Comparison of ENCODE assay signal across 17 mouse cellular contexts in genomic region chr6:135610504-135611096, GRCm38 (mm10).
DNase-seq lines count a peak whose midpoint lies in the region; ATAC-seq and TF ChIP-seq lines count a peak whose summit lies in the region.
"Had no signal": no experiment of that assay in that cellular context is flagged by ENCODE, and none has a peak within 500 bp of the region (broad histone marks: within the 10 kb centered on the region; RNA-seq: fewer than 3 reads in every experiment).

No protein-coding gene starts in this region.

- no peak for ATAC-seq in hindbrain, embryonic 16.5 days
- no peak for ATAC-seq in midbrain, embryonic 14.5 days (ENCODE audit: low FRiP score, low TSS enrichment)
- ATAC-seq: intestine, embryonic 15.5 days had no signal

- peaks cover 8% of the 10 kb centered on the region for H3K4me1 ChIP-seq in hindbrain, embryonic 10.5 days (replicated peaks)
- H3K4me1 ChIP-seq in hindbrain, embryonic 16.5 days (ENCODE audit: control insufficient read depth, insufficient read depth, low read depth, low read length) = no peaks in the 10 kb centered on the region
- peaks cover 5% of the 10 kb centered on the region; the same call in 1 of the 2 replicates for H3K4me1 ChIP-seq in midbrain, embryonic 14.5 days (ENCODE audit: control insufficient read depth, insufficient read depth, low read length)
- H3K4me1 ChIP-seq: intestine, embryonic 15.5 days; kidney, embryonic 15.5 days; liver, embryonic 13.5 days; stomach, embryonic 15.5 days had no signal

- peak overlapping the region; percentile 4; the same call in 1 of the 2 replicates for H3K27ac ChIP-seq in hindbrain, embryonic 10.5 days
- no peak overlapping the region for H3K27ac ChIP-seq in hindbrain, embryonic 16.5 days (ENCODE audit: low read depth, low read length)
- H3K27ac ChIP-seq in midbrain, embryonic 14.5 days (replicated peaks; ENCODE audit: low read depth, low read length) = no peak overlapping the region
- H3K27ac ChIP-seq: intestine, embryonic 15.5 days; kidney, embryonic 15.5 days; liver, embryonic 13.5 days; stomach, embryonic 15.5 days had no signal

- H3K4me3 ChIP-seq in hindbrain, embryonic 10.5 days = no peak overlapping the region
- no peak overlapping the region for H3K4me3 ChIP-seq in hindbrain, embryonic 16.5 days (ENCODE audit: low read length)
- no peak overlapping the region for H3K4me3 ChIP-seq in midbrain, embryonic 14.5 days (replicated peaks; ENCODE audit: low read depth, low read length)
- H3K4me3 ChIP-seq: heart, embryonic 12.5 days; intestine, embryonic 15.5 days; kidney, embryonic 15.5 days; liver, embryonic 13.5 days; stomach, embryonic 15.5 days had no signal

- TF ChIP-seq CTCF in brain, embryonic 14.5 days (IDR thresholded peaks at IDR 0.05; ENCODE audit: borderline replicate concordance, extremely low read depth, insufficient read depth, insufficient read length) = no peak

- no peaks in the 10 kb centered on the region for H3K27me3 ChIP-seq in hindbrain, embryonic 10.5 days (ENCODE audit: insufficient read depth, poor library complexity, severe bottlenecking)
- H3K27me3 ChIP-seq in hindbrain, embryonic 16.5 days (replicated peaks; ENCODE audit: control insufficient read depth, insufficient read depth, low read length) = no peaks in the 10 kb centered on the region
- H3K27me3 ChIP-seq in midbrain, embryonic 14.5 days (ENCODE audit: control insufficient read depth, insufficient read depth, low read length) = no peaks in the 10 kb centered on the region
- H3K27me3 ChIP-seq: heart, embryonic 12.5 days; intestine, embryonic 15.5 days; kidney, embryonic 15.5 days; liver, embryonic 13.5 days; stomach, embryonic 15.5 days had no signal

- DNase-seq in hindbrain, embryonic 10.5 days (ENCODE audit: low spot score) = peak; percentile 4
- DNase-seq in Muller cell, postnatal 12 days (ENCODE audit: inconsistent ontology term) = peak; percentile 40
- peak; percentile 49 for DNase-seq in brain, embryonic 14.5 days (ENCODE audit: low read depth)
- peak; percentile 29 for DNase-seq in midbrain, embryonic 14.5 days
- no peak for DNase-seq in cerebellum, adult 18-20 months
- no peak for DNase-seq in spleen, adult 12 weeks (ENCODE audit: low spot score)
- DNase-seq: adrenal gland, postnatal 36 days; cerebellum, postnatal 10 days; heart, postnatal 36 days; liver, embryonic 13.5 days; spleen, adult 18-20 months; thymus, adult 2 months had no signal

- no peaks in the 10 kb centered on the region for H3K9me3 ChIP-seq in hindbrain, embryonic 10.5 days
- H3K9me3 ChIP-seq in hindbrain, embryonic 16.5 days (ENCODE audit: control insufficient read depth, low read length) = no peaks in the 10 kb centered on the region
- no peaks in the 10 kb centered on the region for H3K9me3 ChIP-seq in midbrain, embryonic 14.5 days (ENCODE audit: control insufficient read depth, low read length)
- H3K9me3 ChIP-seq: heart, embryonic 12.5 days; intestine, embryonic 15.5 days; kidney, embryonic 15.5 days; liver, embryonic 13.5 days; stomach, embryonic 15.5 days had no signal

- WGBS in hindbrain, embryonic 10.5 days = 50% methylated on average over 3 of the region's 3 CpGs
- 27% methylated on average over 3 of the region's 3 CpGs for WGBS in hindbrain, embryonic 16.5 days
- WGBS in midbrain, embryonic 14.5 days = 22% methylated on average over 3 of the region's 3 CpGs

- no peak for TF ChIP-seq POLR2A in brain, embryonic 14.5 days (IDR thresholded peaks at IDR 0.05; ENCODE audit: borderline replicate concordance, extremely low read depth, insufficient read depth, insufficient read length, poor library complexity, severe bottlenecking)

- no peaks in the 10 kb centered on the region for H3K36me3 ChIP-seq in hindbrain, embryonic 10.5 days
- H3K36me3 ChIP-seq in hindbrain, embryonic 16.5 days (ENCODE audit: control insufficient read depth, insufficient read depth, low read length) = no peaks in the 10 kb centered on the region
- H3K36me3 ChIP-seq in midbrain, embryonic 14.5 days (ENCODE audit: control insufficient read depth, insufficient read depth, low read length) = no peaks in the 10 kb centered on the region
- H3K36me3 ChIP-seq: heart, embryonic 12.5 days; intestine, embryonic 15.5 days; kidney, embryonic 15.5 days; liver, embryonic 13.5 days; stomach, embryonic 15.5 days had no signal

- H3K9ac ChIP-seq in hindbrain, embryonic 16.5 days (ENCODE audit: low read depth, low read length) = no peak overlapping the region
- no peak overlapping the region for H3K9ac ChIP-seq in midbrain, embryonic 14.5 days (replicated peaks; ENCODE audit: low read length)
- H3K9ac ChIP-seq: heart, embryonic 12.5 days; intestine, embryonic 15.5 days; kidney, embryonic 15.5 days; liver, embryonic 13.5 days; stomach, embryonic 15.5 days had no signal

- no peak overlapping the region for H3K4me2 ChIP-seq in hindbrain, embryonic 16.5 days (ENCODE audit: low read length)
- no peak overlapping the region for H3K4me2 ChIP-seq in midbrain, embryonic 14.5 days (ENCODE audit: low read length)
- H3K4me2 ChIP-seq: heart, embryonic 12.5 days; intestine, embryonic 15.5 days; kidney, embryonic 15.5 days; liver, embryonic 13.5 days; stomach, embryonic 15.5 days had no signal

Comparison
In these comparisons a context has a peak if more than half of its experiments do, and no peak if none do; other contexts are left out.
1. DNase-seq: peak in hindbrain, embryonic 10.5 days (single experiment), Muller cell, postnatal 12 days (single experiment), brain, embryonic 14.5 days (single experiment) and midbrain, embryonic 14.5 days (single experiment); none in cerebellum, adult 18-20 months (0 of 2) and spleen, adult 12 weeks (single experiment).